Mouse (Mus musculus) midbrain, embryonic 10.5 days (tissue): ENCODE measurements around the gene Osbpl6. TPM values are rescaled to one million over a fixed set of nuclear protein-coding genes. Genes with fewer than 3 reads are reported as not detected.

ENCODE experiments used
- DNase-seq: peaks from one replicate; pipeline ENCODE4 v3.0.0-alpha.2; 2017; ENCODE audit warnings: low spot score
- H3K27ac ChIP-seq: fragments of 300-500 bp; sonication (generic); replicated peaks from 2 replicates; pipeline ENCODE4 v1.5.1; 2016; ENCODE audit warnings: mild to moderate bottlenecking
- H3K27me3 ChIP-seq: fragments of 300-500 bp; sonication (generic); 2 replicates; pipeline ENCODE4 v1.6.1; 2016; ENCODE audit warnings: low read depth, mild to moderate bottlenecking; ENCODE audit not compliant: poor library complexity, severe bottlenecking
- H3K36me3 ChIP-seq: fragments of 300-500 bp; sonication (generic); 2 replicates; pipeline ENCODE4 v1.6.1; 2016; ENCODE audit warnings: mild to moderate bottlenecking, moderate library complexity
- H3K4me1 ChIP-seq: fragments of 300-500 bp; sonication (generic); 2 replicates; pipeline ENCODE4 v1.6.1; 2016
- H3K4me3 ChIP-seq: fragments of 300-500 bp; sonication (generic); 2 replicates; pipeline ENCODE4 v1.5.1; 2016; ENCODE audit warnings: mild to moderate bottlenecking, moderate library complexity
- H3K9me3 ChIP-seq: fragments of 300-500 bp; sonication (generic); replicated peaks from 2 replicates; pipeline ENCODE4 v1.6.1; 2016; ENCODE audit warnings: mild to moderate bottlenecking
- WGBS: fragments of 180-500 bp; shearing (Covaris S2); methylation state at CpG from one replicate; pipeline ENCODE4 v1.1.7; 2016; 5-methylcytosine and 5-hydroxymethylcytosine counted together
- polyA plus RNA-seq: library from polyadenylated mRNA; unstranded; fragments of >200 nt; fragmentation: Nextera tagmentation; extraction: Ambion mirVana; gene quantifications from 2 replicates; pipeline ENCODE4 v1.2.1, GENCODE M21; 2016

The Osbpl6 gene
- polyA plus RNA-seq, 1 experiment from 2014 or later: 10.8 TPM

DNA sequence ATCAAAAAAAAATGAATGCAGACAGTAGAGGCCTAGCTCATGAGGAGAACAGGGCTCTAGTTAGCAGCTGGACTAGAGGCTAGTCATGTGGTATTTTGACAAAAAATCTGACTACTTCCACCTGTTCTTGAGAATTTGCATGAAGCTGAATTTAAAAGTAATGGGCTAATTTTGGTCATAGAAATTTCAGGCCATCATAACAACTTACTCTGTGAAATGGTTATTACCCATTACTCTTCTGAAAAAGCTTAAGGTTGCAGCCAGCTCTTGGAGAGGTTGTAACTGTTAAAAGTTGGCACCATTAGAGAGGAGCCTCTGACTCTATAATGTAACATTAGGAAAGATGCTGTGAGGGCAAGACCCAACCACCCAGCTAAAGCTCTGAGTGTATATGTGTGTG, 19.8 kb upstream of the Osbpl6 start:
- no peaks in the 10 kb centered on the region for H3K27me3 ChIP-seq
- no peaks in the 10 kb centered on the region for H3K9me3 ChIP-seq
- no peak overlapping the region for H3K4me3 ChIP-seq
- H3K4me1 ChIP-seq: peaks cover 6% of the 10 kb centered on the region
- H3K27ac ChIP-seq: no peak overlapping the region
- no peak for DNase-seq
- peaks cover 57% of the 10 kb centered on the region for H3K36me3 ChIP-seq

DNA sequence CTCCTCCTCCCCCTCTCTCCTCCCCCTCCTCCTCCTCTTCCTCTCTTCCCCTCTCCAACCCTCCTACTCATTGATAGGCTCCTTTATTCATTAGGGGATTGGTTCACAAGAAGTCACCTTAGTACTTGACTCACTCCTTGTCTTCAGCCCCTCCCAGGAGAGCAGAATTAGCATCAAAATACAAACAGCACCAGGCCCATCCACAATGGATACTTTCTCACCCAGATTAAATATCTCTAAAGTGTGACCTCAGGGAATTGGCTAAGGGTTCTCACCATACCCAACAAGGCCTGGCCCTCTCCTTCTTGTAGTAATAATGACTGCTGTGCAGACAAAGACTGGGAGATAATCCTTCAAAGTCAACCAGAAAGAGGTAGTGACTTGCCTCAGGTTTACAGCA, 6.1 kb upstream of the Osbpl6 start:
- H3K36me3 ChIP-seq: no peaks in the 10 kb centered on the region
- H3K27ac ChIP-seq: no peak overlapping the region
- DNase-seq: no peak
- no peaks in the 10 kb centered on the region for H3K9me3 ChIP-seq
- peaks cover under 1% of the 10 kb centered on the region; the same call in 1 of the 2 replicates for H3K4me1 ChIP-seq
- no peak overlapping the region for H3K4me3 ChIP-seq
- peaks cover 31% of the 10 kb centered on the region for H3K27me3 ChIP-seq

DNA sequence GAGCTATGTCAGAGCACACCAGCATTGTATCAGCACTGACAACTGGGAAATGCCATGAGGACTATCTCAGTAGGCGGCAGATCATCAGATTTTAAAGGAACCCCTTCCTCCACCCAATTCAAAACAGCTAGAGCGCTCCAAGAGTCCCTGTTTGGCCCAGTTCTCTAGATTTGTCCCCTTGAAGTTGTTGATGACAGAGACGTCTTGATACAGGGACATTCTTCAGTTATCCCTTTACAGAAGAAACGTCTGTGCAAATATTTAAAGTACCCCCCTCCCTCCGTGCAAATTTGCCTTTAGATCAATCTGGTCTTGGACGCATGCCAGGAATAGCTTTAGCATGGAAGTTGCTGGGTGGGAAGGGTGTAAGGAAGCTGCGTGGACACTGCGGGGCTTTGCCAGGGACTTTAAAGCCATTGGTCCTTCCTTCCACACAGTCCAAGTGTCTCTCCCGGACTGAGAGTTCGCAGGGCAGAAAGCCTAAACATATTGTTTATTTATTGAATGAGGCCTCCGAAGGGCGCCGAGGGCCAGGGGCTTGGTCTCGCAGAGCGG, 635 bp upstream of the Osbpl6 start:
- WGBS: 3% methylated on average over 15 of the region's 15 CpGs
- H3K4me3 ChIP-seq: peak overlapping the region; percentile 85
- peaks cover 57% of the 10 kb centered on the region for H3K27me3 ChIP-seq
- peaks cover 14% of the 10 kb centered on the region for H3K4me1 ChIP-seq
- no peak for DNase-seq
- H3K9me3 ChIP-seq: no peaks in the 10 kb centered on the region
- no peaks in the 10 kb centered on the region for H3K36me3 ChIP-seq
- peak overlapping the region; percentile 88 for H3K27ac ChIP-seq

DNA sequence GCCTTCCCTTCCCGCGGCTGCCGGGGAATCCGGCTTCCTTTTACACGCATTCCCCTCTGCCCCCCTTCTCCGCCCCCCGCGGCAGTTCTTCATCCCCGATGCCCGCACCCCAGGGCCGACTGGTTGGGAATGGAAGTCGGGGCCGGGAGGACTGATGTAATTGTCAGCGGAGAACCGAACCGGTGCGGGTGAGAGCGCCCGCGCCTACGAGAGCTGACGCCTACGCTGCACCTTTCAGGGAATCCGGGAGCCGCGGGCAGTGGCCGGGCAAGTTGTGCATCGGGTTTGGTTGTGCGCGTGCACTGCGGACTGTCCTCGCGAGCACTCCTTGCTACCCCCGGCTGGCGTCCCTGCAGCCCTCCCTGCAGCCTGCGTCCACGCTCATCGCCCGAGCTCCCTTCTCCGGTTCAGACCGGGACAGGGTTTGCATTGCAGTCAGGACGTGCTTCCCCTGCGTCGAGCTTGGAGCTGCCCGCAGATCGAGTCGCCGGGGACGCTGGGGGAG, 681 bp downstream of the Osbpl6 start:
- peaks cover 59% of the 10 kb centered on the region for H3K27me3 ChIP-seq
- DNase-seq: peak; percentile 79

DNA sequence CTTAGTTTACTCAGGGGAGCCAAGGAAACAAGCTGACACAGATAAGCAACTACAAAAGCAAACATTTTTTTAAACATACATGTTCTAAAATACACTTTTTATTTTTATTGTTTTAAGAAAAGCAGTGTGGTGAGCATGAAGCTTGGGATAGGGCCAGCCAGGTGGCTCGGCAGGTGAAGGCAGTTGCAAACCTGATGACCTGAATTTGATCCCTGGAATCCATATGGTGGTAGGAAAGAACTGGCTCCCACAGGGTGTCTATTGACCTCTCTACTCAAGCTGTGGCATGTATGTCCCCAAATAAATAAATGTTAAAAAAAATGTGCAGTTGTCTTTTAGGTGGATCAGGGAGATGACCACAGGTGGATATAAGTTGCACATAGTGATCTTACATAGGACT, 3.2 kb downstream of the Osbpl6 start:
- no peak for DNase-seq
- 73% methylated on average over 1 of the region's 1 CpGs for WGBS
- Histone ChIP-seq H3K4me1 (peaks cover 14% of the 10 kb centered on the region), H3K36me3 (no peaks in the 10 kb centered on the region), H3K9me3 (no peaks in the 10 kb centered on the region), H3K4me3 (no peak overlapping the region), H3K27me3 (peaks cover 36% of the 10 kb centered on the region), H3K27ac (no peak overlapping the region)

More for the DNA sequence above, 681 bp downstream of the Osbpl6 start:
- Histone ChIP-seq H3K4me1 (peaks cover 14% of the 10 kb centered on the region), H3K9me3 (no peaks in the 10 kb centered on the region), H3K4me3 (peak overlapping the region; percentile 85), H3K27ac (peak overlapping the region; percentile 88), H3K36me3 (no peaks in the 10 kb centered on the region)
- under 1% methylated on average over 49 of the region's 49 CpGs for WGBS

DNA sequence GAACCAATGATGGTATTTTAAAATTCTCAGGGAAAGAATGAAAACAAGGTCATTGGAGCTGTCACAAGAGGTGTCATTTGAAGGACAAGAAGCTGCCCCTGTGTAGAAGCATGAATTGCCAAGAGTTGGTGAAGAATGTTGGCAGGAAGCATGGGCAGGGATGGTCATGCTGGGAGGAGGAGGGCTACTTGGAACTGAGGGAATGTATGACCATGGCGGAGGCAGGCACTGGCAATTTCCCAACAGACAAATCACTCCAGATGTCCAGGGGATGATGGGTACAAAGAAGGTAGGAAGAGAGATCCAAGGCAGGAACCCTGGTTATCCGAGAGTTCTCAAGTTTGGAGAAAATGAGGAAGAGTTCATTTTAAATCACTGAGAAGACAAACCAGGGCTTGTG, 3.7 kb downstream of the Osbpl6 start:
- Histone ChIP-seq H3K27ac (no peak overlapping the region), H3K36me3 (no peaks in the 10 kb centered on the region), H3K27me3 (peaks cover 31% of the 10 kb centered on the region), H3K4me3 (no peak overlapping the region), H3K9me3 (no peaks in the 10 kb centered on the region), H3K4me1 (peaks cover 14% of the 10 kb centered on the region)
- WGBS: 84% methylated on average over 2 of the region's 2 CpGs
- DNase-seq: no peak

DNA sequence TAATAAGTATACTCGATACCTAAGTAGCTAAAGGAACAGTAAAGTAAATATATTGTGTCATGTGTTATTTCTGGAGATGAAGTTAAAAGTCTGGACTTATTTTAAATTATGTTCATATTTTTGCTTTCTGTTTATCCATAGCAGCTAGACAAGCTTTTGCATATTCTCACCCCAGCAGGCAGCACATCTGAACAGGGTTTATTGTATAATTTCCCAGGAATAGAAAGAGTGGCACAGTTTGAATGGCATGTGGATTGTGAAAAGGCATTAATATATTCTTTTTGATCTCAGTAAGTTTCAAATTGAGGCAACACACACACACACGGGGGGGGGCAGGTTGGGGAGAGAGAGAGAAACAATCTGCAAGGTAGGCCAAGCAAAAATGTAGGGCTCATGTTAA, 6.6 kb downstream of the Osbpl6 start:
- Histone ChIP-seq H3K36me3 (no peaks in the 10 kb centered on the region), H3K9me3 (no peaks in the 10 kb centered on the region), H3K27me3 (peaks cover 16% of the 10 kb centered on the region), H3K4me3 (no peak overlapping the region), H3K27ac (no peak overlapping the region), H3K4me1 (no peaks in the 10 kb centered on the region)
- no peak for DNase-seq
- WGBS: 74% methylated on average over 2 of the region's 2 CpGs

DNA sequence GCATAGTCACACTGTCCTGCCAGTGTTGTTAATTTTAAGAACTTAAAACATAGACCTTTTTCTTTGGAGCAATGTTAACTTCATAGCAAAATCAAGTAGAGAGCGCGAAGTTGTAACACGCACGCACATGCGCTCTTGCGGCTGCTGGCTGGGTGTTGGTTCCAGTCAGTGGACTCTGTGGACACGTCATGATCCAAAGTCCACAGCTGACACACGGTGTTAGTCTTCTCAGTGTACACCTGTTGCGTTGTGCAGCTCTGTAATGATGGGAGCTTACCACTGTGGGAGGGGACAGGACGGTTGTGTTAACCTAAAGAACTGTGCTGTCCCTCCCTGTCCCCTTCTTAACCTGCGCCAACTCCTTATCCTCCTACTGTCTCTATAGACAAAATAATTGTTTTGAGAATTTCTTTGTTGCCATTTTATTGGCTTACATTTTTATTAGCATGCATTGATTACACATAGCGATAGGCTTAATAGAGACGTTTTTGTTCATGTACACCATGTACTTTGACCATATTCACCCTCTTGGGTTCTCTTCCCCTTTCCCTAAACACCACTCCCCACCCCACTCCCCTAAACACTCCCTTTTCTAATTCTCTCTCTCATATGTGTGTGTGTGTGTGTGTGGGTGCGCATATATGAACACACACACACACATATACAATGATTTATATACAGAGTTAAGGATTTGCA, 11.3 kb downstream of the Osbpl6 start:
- Histone ChIP-seq H3K27me3 (peaks cover 17% of the 10 kb centered on the region), H3K9me3 (no peaks in the 10 kb centered on the region), H3K4me3 (no peak overlapping the region), H3K27ac (no peak overlapping the region), H3K4me1 (no peaks in the 10 kb centered on the region), H3K36me3 (no peaks in the 10 kb centered on the region)
- no peak for DNase-seq
- WGBS: 93% methylated on average over 14 of the region's 14 CpGs

DNA sequence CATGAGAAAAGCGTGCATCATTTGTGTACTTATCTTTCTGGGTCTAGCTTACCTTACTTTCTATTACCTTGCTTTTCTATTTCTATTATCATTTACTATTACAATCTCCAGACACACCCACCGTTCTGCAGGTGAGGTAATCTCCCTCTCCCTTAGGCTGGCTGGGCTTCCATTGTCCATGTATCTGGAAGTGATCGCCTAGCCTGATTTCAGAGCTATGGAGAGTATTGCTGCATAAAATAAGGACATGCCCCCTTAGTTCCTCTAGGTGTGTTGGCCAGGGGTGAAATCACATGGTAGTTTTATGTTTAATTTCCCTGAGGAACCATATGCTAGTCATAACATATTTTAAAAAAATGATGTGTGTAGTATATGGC, 11.8 kb downstream of the Osbpl6 start:
- Histone ChIP-seq H3K4me3 (no peak overlapping the region), H3K27me3 (peaks cover 23% of the 10 kb centered on the region), H3K36me3 (no peaks in the 10 kb centered on the region), H3K27ac (no peak overlapping the region), H3K4me1 (no peaks in the 10 kb centered on the region), H3K9me3 (no peaks in the 10 kb centered on the region)
- DNase-seq: no peak
- WGBS: 95% methylated on average over 3 of the region's 3 CpGs

DNA sequence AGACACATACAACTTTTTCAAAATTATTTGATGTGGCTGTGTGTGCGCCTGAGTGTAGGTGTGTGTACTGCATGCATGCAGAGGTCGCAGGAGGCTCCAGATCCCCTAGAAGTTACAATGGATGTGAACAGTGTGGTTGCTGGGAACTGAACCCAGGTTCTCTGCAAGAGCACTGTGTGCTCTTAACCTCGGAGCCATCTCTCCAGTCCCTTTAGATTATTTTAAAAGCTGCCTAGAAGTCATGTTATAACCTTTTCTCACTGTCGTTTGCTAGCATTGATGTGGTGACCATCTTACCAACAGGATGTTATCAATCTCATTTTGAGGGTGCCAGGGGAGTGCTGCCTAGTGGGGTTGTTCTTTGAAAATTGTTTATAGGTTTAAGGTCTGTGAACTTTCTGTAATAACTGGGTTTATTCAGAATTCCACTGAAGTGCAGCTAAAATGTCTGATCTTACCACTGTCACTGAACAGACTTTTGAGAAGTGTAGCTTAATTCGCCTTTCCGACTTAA, 15.2 kb downstream of the Osbpl6 start:
- Histone ChIP-seq H3K27me3 (peaks cover 47% of the 10 kb centered on the region), H3K9me3 (no peaks in the 10 kb centered on the region), H3K4me3 (no peak overlapping the region), H3K27ac (no peak overlapping the region), H3K4me1 (peaks cover 5% of the 10 kb centered on the region; the same call in 1 of the 2 replicates), H3K36me3 (no peaks in the 10 kb centered on the region)
- WGBS: 83% methylated on average over 6 of the region's 6 CpGs
- no peak for DNase-seq

DNA sequence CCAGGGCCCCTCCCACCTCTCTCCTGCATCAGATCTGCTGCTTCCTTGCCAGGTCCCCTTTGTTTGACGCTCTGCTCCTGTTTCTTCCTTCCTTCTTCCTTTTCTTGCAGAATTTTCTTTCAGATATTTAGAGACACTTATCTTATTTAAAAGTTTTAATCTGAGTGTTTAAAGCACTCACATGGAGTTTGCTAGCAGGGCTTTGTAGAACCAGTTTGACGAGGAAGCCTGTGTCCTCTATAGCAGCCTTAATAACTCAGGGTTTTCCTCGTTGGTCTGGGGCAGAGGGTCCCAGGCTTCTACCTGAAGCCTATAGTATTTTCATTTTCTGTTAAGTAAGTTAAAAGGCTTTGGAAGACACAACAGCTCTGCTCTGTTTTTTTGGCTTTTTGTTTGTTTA, 20.5 kb downstream of the Osbpl6 start:
- Histone ChIP-seq H3K27ac (no peak overlapping the region), H3K27me3 (peaks cover 50% of the 10 kb centered on the region), H3K36me3 (no peaks in the 10 kb centered on the region), H3K4me3 (no peak overlapping the region), H3K4me1 (peaks cover 5% of the 10 kb centered on the region; the same call in 1 of the 2 replicates), H3K9me3 (no peaks in the 10 kb centered on the region)
- DNase-seq: no peak
- WGBS: 77% methylated on average over 3 of the region's 3 CpGs

DNA sequence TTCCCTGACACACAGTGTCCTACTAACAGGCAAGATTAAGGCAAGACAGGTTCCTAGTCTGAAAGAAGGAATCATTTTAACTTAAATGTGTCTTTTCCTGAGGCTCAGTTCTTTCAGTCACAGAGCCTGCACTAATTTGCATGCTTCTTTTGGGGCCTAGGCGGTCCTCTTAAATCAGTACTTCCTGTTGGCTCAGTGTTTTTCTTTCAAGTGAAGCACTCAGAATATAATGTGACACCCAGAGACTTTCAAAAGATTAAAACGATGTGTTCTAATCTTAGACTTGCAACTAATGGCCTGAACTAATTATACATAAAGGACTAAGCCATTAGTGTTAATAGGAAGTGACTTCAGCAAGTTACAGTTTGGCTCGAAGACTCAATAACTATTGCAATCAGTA, 23.0 kb downstream of the Osbpl6 start:
- no peak for DNase-seq
- no peak overlapping the region for H3K4me3 ChIP-seq
- no peaks in the 10 kb centered on the region for H3K9me3 ChIP-seq
- peaks cover 34% of the 10 kb centered on the region for H3K27me3 ChIP-seq
- WGBS: 76% methylated on average over 3 of the region's 3 CpGs
- H3K4me1 ChIP-seq: no peaks in the 10 kb centered on the region
- no peaks in the 10 kb centered on the region for H3K36me3 ChIP-seq
- no peak overlapping the region for H3K27ac ChIP-seq

DNA sequence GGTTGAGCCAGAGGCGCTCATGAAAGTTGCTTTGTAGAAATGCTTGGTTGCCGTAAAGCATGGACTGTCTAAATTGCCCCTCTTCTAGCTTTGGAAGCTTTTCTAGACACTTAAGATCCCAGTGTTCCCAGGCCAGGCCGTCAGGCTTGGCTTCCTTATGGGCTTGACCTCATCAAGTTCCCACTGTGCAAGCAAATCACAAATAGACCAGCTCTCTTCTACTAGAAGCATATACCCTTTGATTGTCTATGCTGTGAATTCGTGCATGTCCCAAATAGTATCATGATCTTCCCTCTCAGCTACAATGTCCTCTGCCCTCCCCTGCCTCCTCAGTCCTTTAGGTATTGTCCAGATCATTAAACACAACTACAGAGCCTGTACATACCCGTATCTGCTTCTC, 23.5 kb downstream of the Osbpl6 start:
- Histone ChIP-seq H3K36me3 (no peaks in the 10 kb centered on the region), H3K27me3 (peaks cover 29% of the 10 kb centered on the region), H3K4me3 (no peak overlapping the region), H3K9me3 (no peaks in the 10 kb centered on the region), H3K27ac (no peak overlapping the region), H3K4me1 (no peaks in the 10 kb centered on the region)
- WGBS: 88% methylated on average over 5 of the region's 5 CpGs
- DNase-seq: no peak
